ENCODE assay signal across 8 mouse cellular contexts in the genomic region with DNA sequence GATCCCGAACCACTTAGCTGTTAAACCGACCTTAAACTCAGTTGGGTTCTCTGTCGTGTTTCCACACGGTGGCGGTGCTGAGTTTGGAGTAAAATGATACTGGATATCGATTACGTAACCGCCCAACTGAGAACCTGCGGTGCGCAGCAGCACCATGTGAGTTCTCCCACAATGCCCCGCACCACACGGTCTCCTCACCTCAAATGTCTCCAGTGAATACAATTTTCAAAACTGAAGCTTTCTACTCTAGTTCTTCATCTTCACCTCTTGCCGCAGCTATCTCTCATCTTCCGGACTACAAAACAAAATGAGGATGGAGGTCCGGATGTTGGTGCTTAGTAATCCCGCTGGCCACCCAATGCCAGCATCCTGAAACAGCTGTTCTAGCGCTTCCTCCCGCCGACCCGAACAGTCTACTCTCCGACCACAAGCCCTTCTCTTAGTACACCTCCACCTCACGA. TPM values are rescaled to one million over a fixed set of nuclear protein-coding genes. Genes with fewer than 3 reads are reported as not detected.
DNase-seq lines count a peak whose midpoint lies in the region; ATAC-seq lines count a peak whose summit lies in the region.

No protein-coding gene starts in this region.

- no peaks in the 10 kb centered on the region for H3K36me3 ChIP-seq in hindbrain, embryonic 11.5 days (ENCODE audit: control insufficient read depth, insufficient read depth, low read length)
- H3K36me3 ChIP-seq in lung, embryonic 16.5 days (ENCODE audit: control insufficient read depth, insufficient read depth, low read length): no peaks in the 10 kb centered on the region

- peak overlapping the region; percentile 37 for H3K4me3 ChIP-seq in hindbrain, embryonic 11.5 days (ENCODE audit: low read depth, low read length)
- peak overlapping the region; percentile 44 for H3K4me3 ChIP-seq in lung, embryonic 16.5 days (ENCODE audit: low read length)

- WGBS in hindbrain, embryonic 11.5 days: 2% methylated on average over 22 of the region's 22 CpGs
- WGBS in lung, embryonic 16.5 days: under 1% methylated on average over 22 of the region's 22 CpGs

- H3K9me3 ChIP-seq in hindbrain, embryonic 11.5 days (ENCODE audit: control insufficient read depth, low read length): no peaks in the 10 kb centered on the region
- no peaks in the 10 kb centered on the region for H3K9me3 ChIP-seq in lung, embryonic 16.5 days (ENCODE audit: control insufficient read depth, low read length)

- peak; percentile 75; the same call in 1 of the 2 replicates for ATAC-seq in hindbrain, embryonic 11.5 days (ENCODE audit: low FRiP score)
- ATAC-seq in lung, embryonic 16.5 days (ENCODE audit: low read depth): peak; percentile 41; the same call in 1 of the 2 replicates

- DNase-seq in NIH3T3 (ENCODE audit: low read depth): peak; percentile 83
- DNase-seq in cerebellum, adult 9-11 months: peak; percentile 88
- DNase-seq in frontal cortex, adult 2 months (ENCODE audit: extremely low spot score in 1 of 2, low spot score in 1 of 2): peak; percentile 83 to 96
- DNase-seq in hindbrain, embryonic 11.5 days (ENCODE audit: low spot score): peak; percentile 91
- peak; percentile 87 for DNase-seq in layer of hippocampus, adult 9-11 months
- peak; percentile 42 for DNase-seq in ovary, postnatal 10 days (ENCODE audit: low spot score)
- peak; percentile 80 for DNase-seq in thymus, postnatal 0 days (ENCODE audit: low spot score)

- no peak overlapping the region for H3K27ac ChIP-seq in hindbrain, embryonic 11.5 days (ENCODE audit: low read depth, low read length)
- no peak overlapping the region for H3K27ac ChIP-seq in lung, embryonic 16.5 days (ENCODE audit: low read length)

- H3K27me3 ChIP-seq in hindbrain, embryonic 11.5 days (ENCODE audit: control insufficient read depth, insufficient read depth, low read length): no peaks in the 10 kb centered on the region
- no peaks in the 10 kb centered on the region for H3K27me3 ChIP-seq in lung, embryonic 16.5 days (ENCODE audit: control insufficient read depth, insufficient read depth, low read depth, low read length)

- peak overlapping the region; percentile 57 for H3K9ac ChIP-seq in hindbrain, embryonic 11.5 days (ENCODE audit: low read depth, low read length)
- H3K9ac ChIP-seq in lung, embryonic 16.5 days (ENCODE audit: low read length): peak overlapping the region; percentile 53

- no peaks in the 10 kb centered on the region for H3K4me1 ChIP-seq in hindbrain, embryonic 11.5 days (replicated peaks; ENCODE audit: control insufficient read depth, insufficient read depth, low read length)
- peaks cover 3% of the 10 kb centered on the region; the same call in 1 of the 2 replicates for H3K4me1 ChIP-seq in lung, embryonic 16.5 days (replicated peaks; ENCODE audit: control insufficient read depth, insufficient read depth, low read length)

- peak overlapping the region; percentile 71 for H3K4me2 ChIP-seq in hindbrain, embryonic 11.5 days (replicated peaks; ENCODE audit: low read depth, low read length)
- H3K4me2 ChIP-seq in lung, embryonic 16.5 days (ENCODE audit: low read depth, low read length): peak overlapping the region; percentile 82

RNA-seq across cellular contexts. Expression of a gene that starts 4.5 kb away (rescaled TPM):
- polyA plus RNA-seq in frontal cortex, adult 2 months (2012; rRNA removed): 49.8 and 56.4 TPM in 2 replicates
- 135 TPM in 2 replicates for polyA plus RNA-seq in hindbrain, embryonic 11.5 days (2014; fragmentation: Nextera tagmentation; extraction: Ambion mirVana)
- 99.4 and 105 TPM in 2 replicates for polyA plus RNA-seq in lung, embryonic 16.5 days (2015; fragmentation: Nextera tagmentation; extraction: Ambion mirVana)
- 170 and 188 TPM in 2 replicates for polyA plus RNA-seq in thymus, postnatal 0 days (2015; fragmentation: Nextera tagmentation; extraction: Ambion mirVana)

RNA-seq across cellular contexts. Expression of a gene that starts 46.4 kb away (rescaled TPM):
- polyA plus RNA-seq in frontal cortex, adult 2 months (2012; rRNA removed): 10.7 and 10.8 TPM in 2 replicates
- polyA plus RNA-seq in hindbrain, embryonic 11.5 days (2014; fragmentation: Nextera tagmentation; extraction: Ambion mirVana): 2.3 and 4.3 TPM in 2 replicates
- 0.36 and 0.58 TPM in 2 replicates for polyA plus RNA-seq in lung, embryonic 16.5 days (2015; fragmentation: Nextera tagmentation; extraction: Ambion mirVana)
- 0.04 and 0.05 TPM in 2 replicates for polyA plus RNA-seq in thymus, postnatal 0 days (2015; fragmentation: Nextera tagmentation; extraction: Ambion mirVana)

RNA-seq across cellular contexts. Expression of a gene that starts 53.6 kb away (rescaled TPM):
- polyA plus RNA-seq in frontal cortex, adult 2 months (2012; rRNA removed): 0.02 TPM in 2 replicates
- polyA plus RNA-seq in hindbrain, embryonic 11.5 days (2014; fragmentation: Nextera tagmentation; extraction: Ambion mirVana): 0.31 and 0.51 TPM in 2 replicates
- 0.24 and 0.74 TPM in 2 replicates for polyA plus RNA-seq in lung, embryonic 16.5 days (2015; fragmentation: Nextera tagmentation; extraction: Ambion mirVana)
- 0.27 and 0.50 TPM in 2 replicates for polyA plus RNA-seq in thymus, postnatal 0 days (2015; fragmentation: Nextera tagmentation; extraction: Ambion mirVana)

RNA-seq across cellular contexts. Expression of a gene that starts 54.2 kb away (rescaled TPM):
- polyA plus RNA-seq in frontal cortex, adult 2 months (2012; rRNA removed): 0.16 and 0.42 TPM in 2 replicates
- polyA plus RNA-seq in hindbrain, embryonic 11.5 days (2014; fragmentation: Nextera tagmentation; extraction: Ambion mirVana): 0.10 TPM in 1 of 2 replicates, not detected in the other
- polyA plus RNA-seq in lung, embryonic 16.5 days (2015; fragmentation: Nextera tagmentation; extraction: Ambion mirVana): 0.24 and 0.39 TPM in 2 replicates
- polyA plus RNA-seq in thymus, postnatal 0 days (2015; fragmentation: Nextera tagmentation; extraction: Ambion mirVana): 0.30 and 0.34 TPM in 2 replicates
